Mouse (Mus musculus): ENCODE measurements around the gene Wdr93. TPM values are rescaled to one million over a fixed set of nuclear protein-coding genes. Genes with fewer than 3 reads are reported as not detected.

The Wdr93 gene
- polyA plus RNA-seq (2016; fragmentation: Nextera tagmentation; extraction: Ambion mirVana): 0.13 and 0.34 TPM in 2 replicates

GRCm38 (mm10) chr7:79742659-79743536 lies at the start of gene Wdr93, which contains the start of gene Pex11a:
Gene Wdr93, plus strand, starts transcription at chr7:79743163.
Gene Pex11a, minus strand, starts transcription at chr7:79743131.
- Histone ChIP-seq H3K27me3 (no peaks in the 10 kb centered on the region), H3K9ac (replicated peaks) (peak within 1 kb of the TSS; percentile 54), H3K27ac (replicated peaks) (no peak within 1 kb of the TSS), H3K4me2 (replicated peaks) (peak within 1 kb of the TSS; percentile 91), H3K4me1 (peaks cover 4% of the 10 kb centered on the region; the same call in 1 of the 2 replicates), H3K36me3 (no peaks in the 10 kb centered on the region), H3K9me3 (no peaks in the 10 kb centered on the region), H3K4me3 (peak within 1 kb of the TSS; percentile 64)
- WGBS: 2% methylated on average over 46 of the region's 46 CpGs
- peak; percentile 84 for ATAC-seq (ENCODE audit: low FRiP score, low read depth)

- no peak for ATAC-seq (ENCODE audit: low FRiP score, low read depth)
- H3K4me2 ChIP-seq (replicated peaks): no peak overlapping the region
- H3K27me3 ChIP-seq: no peaks in the 10 kb centered on the region
- H3K4me1 ChIP-seq: no peaks in the 10 kb centered on the region
- no peak overlapping the region for H3K4me3 ChIP-seq
- H3K36me3 ChIP-seq: peaks cover 95% of the 10 kb centered on the region
- H3K9me3 ChIP-seq: no peaks in the 10 kb centered on the region
- H3K9ac ChIP-seq (replicated peaks): no peak overlapping the region
- WGBS: 92% methylated on average over 8 of the region's 8 CpGs
- no peak overlapping the region for H3K27ac ChIP-seq (replicated peaks)
These were observed 46.5 kb upstream of the Wdr93 start for GRCm38 (mm10) chr7:79696495-79696894.

DNA sequence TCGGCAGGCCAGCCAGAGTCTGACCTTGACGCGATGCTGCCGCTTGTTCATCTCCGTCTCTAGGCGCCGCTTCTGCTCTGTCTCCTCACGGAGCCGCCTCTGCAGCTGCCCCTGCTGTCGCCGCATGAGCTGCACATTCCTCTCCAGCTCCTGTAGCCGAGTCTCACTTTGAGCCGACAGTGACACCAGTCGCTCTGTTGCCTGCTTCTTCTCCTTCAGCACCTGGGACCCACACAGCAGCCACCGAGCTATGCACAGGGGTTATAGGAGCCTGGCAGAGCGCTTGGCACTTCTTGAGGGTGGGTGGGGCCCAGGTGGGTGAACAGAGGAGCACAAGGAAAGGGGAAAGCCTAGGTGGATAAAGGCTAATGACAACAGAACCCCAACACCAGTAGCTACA lies 40.2 kb upstream of the Wdr93 start:
- H3K9me3 ChIP-seq: no peaks in the 10 kb centered on the region
- 83% methylated on average over 16 of the region's 16 CpGs for WGBS

GRCm38 (mm10) chr7:79705210-79705609 lies 37.8 kb upstream of the Wdr93 start:
- H3K4me1 ChIP-seq: peaks cover 5% of the 10 kb centered on the region
- WGBS: 89% methylated on average over 5 of the region's 5 CpGs
- no peak overlapping the region for H3K9ac ChIP-seq (replicated peaks)
- no peak for ATAC-seq (ENCODE audit: low FRiP score, low read depth)
- peaks cover 59% of the 10 kb centered on the region for H3K36me3 ChIP-seq
- H3K4me2 ChIP-seq (replicated peaks): no peak overlapping the region
- H3K27me3 ChIP-seq: 0 out of 2 replicates have a peak, but pooled peaks cover 13% of the 10 kb centered on the region
- no peaks in the 10 kb centered on the region for H3K9me3 ChIP-seq
- no peak overlapping the region for H3K27ac ChIP-seq (replicated peaks)
- H3K4me3 ChIP-seq: no peak overlapping the region

More for the DNA sequence above, 40.2 kb upstream of the Wdr93 start:
- Histone ChIP-seq H3K4me1 (no peaks in the 10 kb centered on the region), H3K4me3 (no peak overlapping the region), H3K27me3 (no peaks in the 10 kb centered on the region), H3K9ac (replicated peaks) (no peak overlapping the region), H3K36me3 (peaks cover 77% of the 10 kb centered on the region), H3K4me2 (replicated peaks) (no peak overlapping the region), H3K27ac (replicated peaks) (no peak overlapping the region)
- no peak for ATAC-seq (ENCODE audit: low FRiP score, low read depth)

DNA sequence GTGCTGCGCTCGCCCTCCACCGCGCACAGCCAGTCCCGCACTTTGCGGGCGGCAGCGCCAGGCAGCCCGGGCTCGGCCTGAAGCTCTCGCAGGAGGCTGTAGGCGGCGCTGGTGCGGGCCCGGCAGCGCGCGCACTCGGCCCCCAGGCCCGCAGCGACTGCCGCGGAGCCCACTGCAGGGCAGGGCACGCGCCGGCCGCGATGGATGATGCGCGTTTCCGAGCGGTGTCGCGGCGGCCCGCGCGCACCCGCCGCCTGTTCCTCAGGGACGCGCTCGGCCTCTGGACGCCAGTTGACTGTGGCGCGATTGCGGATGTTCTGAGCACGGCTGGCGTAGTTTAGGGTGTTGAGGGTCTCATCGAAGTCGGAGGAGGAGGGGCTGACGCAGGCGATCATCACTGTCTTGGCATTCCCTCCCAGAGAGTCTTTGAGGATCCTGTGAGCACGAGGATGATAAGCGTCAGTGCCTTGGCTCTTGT lies 32.8 kb upstream of the Wdr93 start:
- Histone ChIP-seq H3K4me3 (peak overlapping the region; percentile 39), H3K4me2 (replicated peaks) (peak overlapping the region; percentile 55), H3K27ac (replicated peaks) (no peak overlapping the region), H3K9ac (replicated peaks) (peak overlapping the region; percentile 43), H3K36me3 (peaks cover 18% of the 10 kb centered on the region), H3K27me3 (peaks cover 30% of the 10 kb centered on the region), H3K4me1 (peaks cover 20% of the 10 kb centered on the region), H3K9me3 (no peaks in the 10 kb centered on the region)
- peak; percentile 89 for ATAC-seq (ENCODE audit: low FRiP score, low read depth)
- WGBS: 1% methylated on average over 55 of the region's 55 CpGs

DNA sequence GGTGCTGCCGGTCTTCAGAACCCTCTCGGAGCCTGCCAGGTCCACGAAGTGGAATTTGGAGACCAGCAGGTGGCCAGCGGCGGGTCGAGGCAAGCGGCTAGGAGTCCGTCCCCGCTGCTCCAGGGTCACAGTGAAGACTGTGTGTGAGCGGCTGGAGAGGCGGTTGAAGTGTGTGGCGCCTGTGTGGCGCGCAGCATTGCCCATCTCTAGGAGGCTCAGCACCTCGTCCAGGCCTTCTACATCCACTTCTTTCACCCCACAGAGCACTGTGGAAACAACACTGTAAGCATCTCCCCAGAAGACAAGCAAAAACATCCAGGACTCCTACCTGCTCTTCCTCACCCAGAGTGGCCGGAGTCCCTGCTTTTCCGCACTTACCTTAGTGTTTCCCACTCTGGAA lies 32.1 kb upstream of the Wdr93 start:
- WGBS: 23% methylated on average over 16 of the region's 17 CpGs
- peak overlapping the region; percentile 55 for H3K4me2 ChIP-seq (replicated peaks)
- H3K27ac ChIP-seq (replicated peaks): no peak overlapping the region
- H3K9me3 ChIP-seq: no peaks in the 10 kb centered on the region
- peaks cover 18% of the 10 kb centered on the region for H3K36me3 ChIP-seq
- peak overlapping the region; percentile 43; the same call in 1 of the 2 replicates for H3K9ac ChIP-seq (replicated peaks)
- H3K4me1 ChIP-seq: peaks cover 22% of the 10 kb centered on the region
- no peak for ATAC-seq (ENCODE audit: low FRiP score, low read depth)
- peaks cover 30% of the 10 kb centered on the region for H3K27me3 ChIP-seq
- peak overlapping the region; percentile 39 for H3K4me3 ChIP-seq

DNA sequence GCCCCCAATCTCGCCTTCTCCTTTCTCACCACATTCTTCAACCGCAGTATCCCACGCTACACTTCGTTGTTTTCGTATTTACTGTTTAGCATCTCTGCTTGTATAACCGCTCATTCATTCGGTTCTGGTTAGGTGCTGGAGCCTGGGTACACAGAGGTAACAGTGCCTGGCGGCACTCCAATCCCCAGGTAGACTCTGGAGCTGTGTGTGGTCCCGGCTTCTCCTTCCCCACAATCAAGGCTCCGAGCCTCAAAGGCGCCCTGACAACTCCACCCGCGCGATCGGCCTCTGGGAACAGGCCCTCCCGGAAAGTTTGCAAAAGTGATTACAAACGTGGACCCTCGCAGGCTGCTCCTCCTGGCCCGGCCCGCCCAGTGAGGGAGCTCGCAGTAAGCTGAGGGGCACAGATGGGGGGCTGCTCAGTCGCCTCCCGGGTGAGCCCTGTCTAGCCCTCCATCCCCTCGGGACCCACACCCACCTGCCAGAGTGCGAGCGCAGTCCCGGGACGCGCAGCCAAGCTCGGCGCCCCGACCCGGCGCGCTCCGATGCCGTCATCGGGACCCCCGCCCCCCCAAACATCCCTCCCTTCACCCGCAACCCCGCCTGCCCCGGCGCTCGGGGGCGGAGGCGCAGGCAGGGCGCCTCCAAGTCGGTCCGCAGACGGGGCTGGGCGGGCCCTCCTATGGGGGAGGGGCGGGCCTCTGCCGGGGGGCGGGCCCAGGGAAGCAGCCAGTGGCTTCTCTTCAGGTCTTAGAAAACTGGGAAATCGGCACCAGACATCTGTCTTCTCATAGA lies 27.6 kb upstream of the Wdr93 start, which contains the start of gene Kif7:
Gene Kif7, minus strand, starts transcription at position 534 of the 795 bp plus-strand sequence.
- no peaks in the 10 kb centered on the region for H3K36me3 ChIP-seq
- 1% methylated on average over 54 of the region's 55 CpGs for WGBS
- H3K9ac ChIP-seq (replicated peaks): peak within 1 kb of the TSS; percentile 63
- peak within 1 kb of the TSS; percentile 65 for H3K27ac ChIP-seq (replicated peaks)
- no peaks in the 10 kb centered on the region for H3K9me3 ChIP-seq
- H3K27me3 ChIP-seq: peaks cover 41% of the 10 kb centered on the region
- peaks cover 23% of the 10 kb centered on the region for H3K4me1 ChIP-seq
- peak within 1 kb of the TSS; percentile 52 for H3K4me3 ChIP-seq
- H3K4me2 ChIP-seq (replicated peaks): peak within 1 kb of the TSS; percentile 76
- peak; percentile 94 for ATAC-seq (ENCODE audit: low FRiP score, low read depth)

GRCm38 (mm10) chr7:79721386-79721977 lies 21.5 kb upstream of the Wdr93 start:
- peaks cover 68% of the 10 kb centered on the region for H3K27me3 ChIP-seq
- no peak overlapping the region for H3K27ac ChIP-seq (replicated peaks)

DNA sequence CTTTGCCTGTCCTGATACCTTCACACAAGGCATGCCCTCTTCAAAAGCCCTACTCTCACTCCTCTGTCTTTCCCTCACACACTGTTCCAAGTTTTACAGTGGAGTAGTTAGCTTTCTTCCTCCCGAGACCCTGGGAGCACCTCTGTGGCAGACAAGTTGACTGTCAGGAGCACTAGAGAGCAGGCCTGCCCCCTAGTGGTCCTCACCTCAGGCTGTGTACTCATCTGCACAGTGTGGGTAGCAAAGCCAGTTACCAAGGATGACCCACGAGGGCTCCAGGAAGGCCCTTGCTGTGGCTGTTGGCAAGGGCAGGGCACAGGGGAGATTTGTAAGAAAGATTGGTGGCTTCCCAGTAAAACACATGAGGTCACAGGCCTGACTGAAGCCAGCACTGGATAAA lies 15.9 kb upstream of the Wdr93 start:
- no peak for ATAC-seq (ENCODE audit: low FRiP score, low read depth)

More at GRCm38 (mm10) chr7:79721386-79721977, 21.5 kb upstream of the Wdr93 start:
- under 1% methylated on average over 48 of the region's 48 CpGs for WGBS
- H3K4me1 ChIP-seq: peaks cover 7% of the 10 kb centered on the region
- peak overlapping the region; percentile 65; the same call in 1 of the 2 replicates for H3K9ac ChIP-seq (replicated peaks)
- H3K9me3 ChIP-seq: no peaks in the 10 kb centered on the region
- peak overlapping the region; percentile 62 for H3K4me3 ChIP-seq
- ATAC-seq (ENCODE audit: low FRiP score, low read depth): peak; percentile 80
- no peaks in the 10 kb centered on the region for H3K36me3 ChIP-seq
- H3K4me2 ChIP-seq (replicated peaks): peak overlapping the region; percentile 80

GRCm38 (mm10) chr7:79728219-79728618 lies 14.7 kb upstream of the Wdr93 start:
- peaks cover 3% of the 10 kb centered on the region; the same call in 1 of the 2 replicates for H3K4me1 ChIP-seq
- no peak overlapping the region for H3K4me2 ChIP-seq (replicated peaks)
- no peaks in the 10 kb centered on the region for H3K9me3 ChIP-seq
- no peak overlapping the region for H3K4me3 ChIP-seq
- peak; percentile 21; the same call in 1 of the 2 replicates for ATAC-seq (ENCODE audit: low FRiP score, low read depth)
- H3K27ac ChIP-seq (replicated peaks): no peak overlapping the region
- H3K9ac ChIP-seq (replicated peaks): no peak overlapping the region
- 25% methylated on average over 6 of the region's 6 CpGs for WGBS
- peaks cover 44% of the 10 kb centered on the region for H3K27me3 ChIP-seq
- H3K36me3 ChIP-seq: no peaks in the 10 kb centered on the region

More for the DNA sequence above, 15.9 kb upstream of the Wdr93 start:
- Histone ChIP-seq H3K4me3 (no peak overlapping the region), H3K9ac (replicated peaks) (no peak overlapping the region), H3K9me3 (no peaks in the 10 kb centered on the region), H3K27me3 (peaks cover 51% of the 10 kb centered on the region), H3K36me3 (no peaks in the 10 kb centered on the region), H3K27ac (replicated peaks) (no peak overlapping the region), H3K4me1 (peaks cover 3% of the 10 kb centered on the region; the same call in 1 of the 2 replicates), H3K4me2 (replicated peaks) (no peak overlapping the region)
- 18% methylated on average over 2 of the region's 2 CpGs for WGBS

DNA sequence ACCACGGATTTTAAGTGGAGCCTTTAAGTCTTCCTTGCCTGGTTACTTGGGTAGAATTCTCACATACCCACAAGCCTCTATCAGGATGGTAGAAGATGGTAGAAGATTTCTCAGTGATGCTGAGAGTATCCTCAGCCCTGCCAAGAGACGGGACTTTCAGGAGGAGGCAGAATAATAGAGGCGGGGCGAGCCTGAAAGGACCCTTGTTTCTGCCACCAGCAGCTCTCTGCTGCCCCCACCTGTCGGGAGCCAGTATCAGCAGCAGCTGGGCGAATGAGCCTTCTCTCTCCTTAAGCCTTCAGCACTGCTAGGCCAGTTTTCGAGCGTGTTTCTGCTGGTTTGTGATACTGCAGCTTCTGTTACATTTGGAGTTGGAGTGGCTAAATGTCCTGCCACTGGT lies 13.8 kb upstream of the Wdr93 start:
- Histone ChIP-seq H3K4me2 (replicated peaks) (no peak overlapping the region), H3K27me3 (peaks cover 39% of the 10 kb centered on the region), H3K9ac (replicated peaks) (no peak overlapping the region), H3K36me3 (no peaks in the 10 kb centered on the region), H3K9me3 (no peaks in the 10 kb centered on the region), H3K4me1 (peaks cover 3% of the 10 kb centered on the region; the same call in 1 of the 2 replicates), H3K27ac (replicated peaks) (no peak overlapping the region), H3K4me3 (no peak overlapping the region)
- ATAC-seq (ENCODE audit: low FRiP score, low read depth): peak; percentile 28; the same call in 1 of the 2 replicates
- whole genome bisulfite sequencing: 5% methylated on average over 8 of the region's 8 CpGs
